Mouse (Mus musculus): ENCODE results near the gene Kdr. TPM values are rescaled to one million over a fixed set of nuclear protein-coding genes. Genes with fewer than 3 reads are reported as not detected.

Gene Kdr
- 22.0 and 39.9 TPM in 2 replicates for polyA plus RNA-seq (2012; ENCODE audit: insufficient read depth, insufficient read length, missing spikeins)

DNA sequence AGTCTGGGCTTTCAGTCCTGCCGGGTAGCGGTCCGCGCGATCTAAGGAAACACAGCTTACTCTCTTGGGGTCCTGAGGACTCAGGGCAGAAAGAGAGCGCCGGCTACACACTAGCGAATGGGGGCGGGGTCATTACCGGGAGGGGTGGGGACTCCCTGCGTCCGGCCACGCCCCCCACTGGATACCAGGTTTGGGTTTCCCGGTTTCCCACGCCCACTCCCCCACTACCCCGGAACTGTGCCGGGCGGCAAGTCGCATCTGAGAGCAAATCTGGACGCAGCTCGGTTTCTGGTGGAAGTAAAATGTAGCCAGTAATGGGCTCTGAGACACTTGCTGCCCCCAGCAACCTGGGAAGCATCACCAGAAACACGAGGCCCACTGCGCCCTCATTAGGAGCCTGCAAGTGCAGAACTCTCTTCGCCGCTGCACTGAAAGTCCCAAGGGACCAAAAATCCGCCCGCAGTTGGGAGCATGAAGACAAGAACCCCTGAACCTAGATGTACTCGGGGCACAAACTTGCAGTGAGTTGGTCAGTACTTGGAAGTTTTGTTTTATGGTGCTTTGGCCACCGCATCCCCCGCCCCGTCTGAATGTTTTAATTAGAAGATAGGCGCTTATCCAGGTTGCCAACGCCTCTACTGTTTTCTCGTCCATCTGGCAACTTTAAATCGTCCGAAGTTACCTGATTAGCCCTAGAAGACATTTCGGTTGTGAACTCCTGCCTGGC, at the start of gene Kdr:
TSS of gene Kdr (minus strand) at position 85 of the 727 bp plus-strand sequence.
- Histone ChIP-seq H3K4me3 (ENCODE audit: insufficient read depth, low read depth, low read length) (peak within 1 kb of the TSS; percentile 91), H3K4me1 (ENCODE audit: control insufficient read depth, insufficient read depth, insufficient read length, low read length) (peaks cover 3% of the 10 kb centered on the region; the same call in 1 of the 2 replicates), H3K27ac (replicated peaks; ENCODE audit: low read depth, low read length) (peak within 1 kb of the TSS; percentile 92)

- Histone ChIP-seq H3K4me1 (ENCODE audit: control insufficient read depth, insufficient read depth, insufficient read length, low read length) (peaks cover 35% of the 10 kb centered on the region), H3K4me3 (ENCODE audit: insufficient read depth, low read depth, low read length) (no peak overlapping the region), H3K27ac (replicated peaks; ENCODE audit: low read depth, low read length) (peak overlapping the region; percentile 68)
Observed at GRCm38 (mm10) chr5:76026805-76027204, 48.5 kb upstream of the Kdr start.

DNA sequence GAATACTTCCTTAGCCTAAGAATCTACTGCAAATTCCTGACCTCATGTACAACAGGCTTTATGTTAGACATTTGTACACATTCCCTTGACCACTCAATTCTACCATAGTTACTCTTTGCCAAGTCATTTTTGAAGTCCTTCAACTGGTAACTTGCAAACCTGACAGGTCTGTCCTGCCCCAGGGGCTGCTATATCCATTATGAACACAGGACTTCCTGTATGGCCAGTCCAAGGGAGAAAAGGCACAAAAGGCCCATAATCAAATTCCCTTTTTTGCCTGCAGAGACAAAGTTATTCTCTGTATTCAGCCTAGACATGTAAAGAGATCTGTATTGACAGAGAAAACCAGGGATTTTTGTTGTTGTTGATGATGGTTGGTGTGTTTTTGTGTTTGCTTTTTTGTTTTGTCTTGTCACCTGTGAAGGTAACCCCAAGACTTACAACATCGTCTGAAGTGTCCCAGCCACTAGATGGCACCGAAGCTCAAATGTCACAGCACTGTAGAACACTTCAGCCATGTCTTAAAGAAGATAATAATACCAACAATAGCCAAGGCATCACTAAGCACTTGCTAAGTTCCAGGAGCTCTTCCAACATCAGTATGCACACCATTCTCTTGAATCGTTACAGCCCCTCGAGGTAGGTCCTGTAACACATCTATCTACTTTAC, 47.9 kb upstream of the Kdr start:
- Histone ChIP-seq H3K4me3 (ENCODE audit: insufficient read depth, low read depth, low read length) (no peak overlapping the region), H3K27ac (replicated peaks; ENCODE audit: low read depth, low read length) (peak overlapping the region; percentile 68), H3K4me1 (ENCODE audit: control insufficient read depth, insufficient read depth, insufficient read length, low read length) (peaks cover 35% of the 10 kb centered on the region)

DNA sequence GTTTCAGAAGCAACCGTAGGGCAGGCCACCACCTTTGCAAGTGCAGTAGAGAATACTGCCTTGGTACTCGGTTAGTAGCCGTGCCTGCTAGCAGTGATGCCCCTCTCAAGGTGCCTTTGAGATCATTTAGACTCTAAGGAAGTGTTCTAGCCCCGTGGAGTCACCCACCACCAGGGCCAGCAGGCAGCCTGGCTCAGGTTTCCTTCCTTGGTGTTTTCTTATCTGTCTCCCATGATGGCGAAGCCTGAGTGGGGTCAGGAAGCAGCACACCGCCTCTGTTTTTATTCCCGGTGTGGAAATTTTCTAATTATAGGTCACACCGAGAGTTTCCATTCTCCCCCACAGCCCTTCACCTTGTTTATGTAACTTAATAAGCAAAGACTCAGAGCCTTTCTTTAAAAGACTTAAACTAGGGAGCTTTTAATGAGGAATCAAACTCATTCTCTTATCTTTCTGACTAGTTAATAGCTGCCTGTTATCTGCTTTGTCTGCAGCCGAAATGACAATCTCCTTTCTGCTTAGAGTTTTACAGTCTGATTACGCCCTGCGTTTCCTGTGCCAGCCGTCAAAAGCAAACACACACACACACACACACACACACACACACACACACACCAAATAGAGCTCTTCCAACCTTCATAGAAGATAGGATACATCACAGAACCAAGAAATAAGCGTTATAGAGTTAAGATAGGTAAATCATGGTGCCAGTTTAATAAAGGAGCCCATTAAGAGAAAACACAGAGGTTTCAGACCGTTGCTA, 44.9 kb upstream of the Kdr start:
- Histone ChIP-seq H3K4me1 (ENCODE audit: control insufficient read depth, insufficient read depth, insufficient read length, low read length) (peaks cover 32% of the 10 kb centered on the region), H3K4me3 (ENCODE audit: insufficient read depth, low read depth, low read length) (no peak overlapping the region), H3K27ac (replicated peaks; ENCODE audit: low read depth, low read length) (peak overlapping the region; percentile 65)

DNA sequence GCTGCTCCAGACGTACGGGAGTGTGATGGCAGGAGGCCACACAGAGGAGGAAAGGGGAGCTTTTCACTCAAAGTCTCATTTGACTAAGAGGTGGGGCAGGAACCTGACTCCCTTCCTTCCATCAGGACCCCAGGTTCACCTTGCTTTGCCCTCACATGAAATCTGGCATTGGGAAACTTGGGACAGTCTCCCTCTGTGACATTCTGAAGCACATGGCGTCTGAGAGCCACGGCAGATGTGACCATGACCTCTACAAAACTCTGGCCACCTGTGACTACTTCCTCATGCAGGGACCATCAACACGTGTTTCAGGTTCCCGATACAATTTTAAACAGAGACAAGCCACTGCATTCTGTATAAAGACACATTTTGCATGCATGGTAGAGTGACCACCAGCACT, 44.2 kb upstream of the Kdr start:
- Histone ChIP-seq H3K4me3 (ENCODE audit: insufficient read depth, low read depth, low read length) (no peak overlapping the region), H3K27ac (replicated peaks; ENCODE audit: low read depth, low read length) (peak overlapping the region; percentile 61; the same call in 1 of the 2 replicates), H3K4me1 (ENCODE audit: control insufficient read depth, insufficient read depth, insufficient read length, low read length) (peaks cover 31% of the 10 kb centered on the region)

DNA sequence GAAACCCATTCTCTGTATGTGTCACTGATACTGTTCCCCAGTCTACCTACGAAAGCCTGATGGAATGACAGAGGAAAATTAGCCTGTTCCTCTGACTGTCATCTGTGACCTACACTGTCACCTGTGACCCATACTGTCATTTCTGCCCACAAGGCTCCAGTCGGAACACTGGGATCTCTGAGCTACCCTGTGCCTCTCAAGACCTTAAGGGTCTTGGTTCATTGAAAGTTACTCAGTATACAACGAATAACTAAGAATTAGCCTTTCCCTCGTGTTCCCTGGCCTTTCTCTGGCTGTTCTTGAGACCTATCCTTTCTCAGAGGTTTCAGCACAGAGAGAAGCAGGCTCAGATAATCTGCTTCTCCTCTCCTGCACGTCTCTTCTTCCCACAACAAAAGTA, 40.1 kb upstream of the Kdr start:
- Histone ChIP-seq H3K4me1 (ENCODE audit: control insufficient read depth, insufficient read depth, insufficient read length, low read length) (peaks cover 32% of the 10 kb centered on the region), H3K4me3 (ENCODE audit: insufficient read depth, low read depth, low read length) (no peak overlapping the region), H3K27ac (replicated peaks; ENCODE audit: low read depth, low read length) (peak overlapping the region; percentile 26; the same call in 1 of the 2 replicates)

DNA sequence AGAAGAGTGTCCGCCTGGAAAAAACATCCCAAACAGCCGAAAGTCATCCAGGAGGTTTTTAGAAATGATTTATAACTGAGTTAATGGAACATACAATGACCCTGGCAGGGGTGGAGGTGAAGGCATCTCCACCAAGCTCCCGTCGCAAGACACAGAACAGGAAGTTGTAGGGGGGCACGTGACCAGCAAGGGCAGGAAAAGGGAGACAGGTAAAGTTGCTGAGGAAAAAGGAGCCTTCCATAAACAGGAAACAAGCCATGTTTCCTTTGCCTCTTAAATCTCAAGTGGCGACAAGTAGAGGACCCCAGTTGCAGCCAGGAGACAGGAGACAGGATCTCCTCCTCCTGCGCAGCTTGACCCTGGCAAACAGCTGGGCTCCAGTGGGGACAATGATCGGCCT, 37.8 kb upstream of the Kdr start:
- peak overlapping the region; percentile 86 for H3K27ac ChIP-seq (replicated peaks; ENCODE audit: low read depth, low read length)
- peaks cover 24% of the 10 kb centered on the region for H3K4me1 ChIP-seq (ENCODE audit: control insufficient read depth, insufficient read depth, insufficient read length, low read length)
- H3K4me3 ChIP-seq (ENCODE audit: insufficient read depth, low read depth, low read length): peak overlapping the region; percentile 25; the same call in 1 of the 2 replicates

DNA sequence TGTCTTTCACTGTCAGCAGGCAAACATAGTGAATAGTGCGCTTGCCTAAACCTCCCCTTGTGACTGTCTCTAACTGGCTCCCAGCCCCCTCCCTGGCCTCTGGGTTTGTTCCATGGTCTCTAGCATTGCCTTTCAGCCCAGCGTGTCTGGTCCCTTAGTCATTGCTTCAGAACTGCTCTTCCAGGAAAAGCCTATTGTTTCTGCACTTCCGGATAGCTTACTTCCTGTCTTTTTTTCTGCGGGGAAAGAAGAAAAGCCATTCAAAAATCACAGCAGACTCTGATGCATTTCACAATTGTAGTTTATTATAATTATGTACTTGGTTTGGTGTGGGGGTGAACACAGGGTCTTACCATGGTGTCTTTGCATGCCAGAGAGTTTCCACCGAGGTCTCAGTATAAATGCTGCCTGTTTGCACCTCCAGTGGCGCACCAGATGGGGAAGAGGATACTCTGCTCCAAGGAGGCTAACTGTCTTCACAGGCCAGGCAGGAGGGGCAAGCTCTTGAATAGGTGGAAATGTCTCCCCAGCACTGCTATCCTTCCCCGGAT, 35.7 kb upstream of the Kdr start:
- Histone ChIP-seq H3K4me1 (ENCODE audit: control insufficient read depth, insufficient read depth, insufficient read length, low read length) (peaks cover 22% of the 10 kb centered on the region), H3K27ac (replicated peaks; ENCODE audit: low read depth, low read length) (peak overlapping the region; percentile 95), H3K4me3 (ENCODE audit: insufficient read depth, low read depth, low read length) (peak overlapping the region; percentile 11; the same call in 1 of the 2 replicates)

DNA sequence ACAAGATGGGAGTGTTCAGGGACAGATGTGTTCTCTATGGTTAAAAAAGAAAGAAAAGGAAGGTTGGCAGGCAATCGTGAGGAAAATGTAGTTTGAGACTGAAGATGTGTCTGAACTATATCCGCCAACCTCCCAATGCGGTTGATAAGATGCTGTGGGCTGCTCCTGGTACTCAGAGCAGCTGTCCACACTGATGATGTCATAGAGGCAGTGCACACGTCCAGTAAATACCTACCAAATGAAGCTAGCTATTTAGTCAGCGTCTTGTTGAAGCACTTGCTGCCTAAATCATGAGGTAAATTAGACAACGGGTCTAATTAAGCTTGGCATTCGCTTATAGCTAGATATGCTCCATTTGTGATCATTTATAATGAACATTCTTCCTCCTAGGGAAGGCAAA, 28.1 kb upstream of the Kdr start:
- H3K27ac ChIP-seq (replicated peaks; ENCODE audit: low read depth, low read length): no peak overlapping the region
- no peak overlapping the region for H3K4me3 ChIP-seq (ENCODE audit: insufficient read depth, low read depth, low read length)
- no peaks in the 10 kb centered on the region; the same call in 1 of the 2 replicates for H3K4me1 ChIP-seq (ENCODE audit: control insufficient read depth, insufficient read depth, insufficient read length, low read length)

DNA sequence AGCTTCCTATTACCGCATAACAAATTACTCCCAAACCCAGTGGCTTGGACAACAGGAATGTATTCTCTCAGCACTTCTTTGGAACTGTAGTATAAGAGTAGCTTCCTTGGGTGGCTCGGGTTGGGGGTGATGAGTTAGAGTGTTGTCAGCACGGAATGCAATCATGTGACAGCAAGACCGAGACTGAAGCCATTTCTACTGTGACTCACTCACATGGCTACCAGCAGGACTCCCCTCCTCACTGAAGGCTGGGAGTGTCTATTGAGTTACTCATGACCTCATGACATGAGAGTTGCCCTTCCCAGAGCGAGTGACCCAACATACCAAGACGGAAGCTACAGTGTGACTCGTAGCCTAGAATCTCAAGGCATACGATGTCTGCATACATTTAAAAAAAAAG, 12.0 kb upstream of the Kdr start:
- Histone ChIP-seq H3K4me3 (ENCODE audit: insufficient read depth, low read depth, low read length) (no peak overlapping the region), H3K27ac (replicated peaks; ENCODE audit: low read depth, low read length) (no peak overlapping the region), H3K4me1 (ENCODE audit: control insufficient read depth, insufficient read depth, insufficient read length, low read length) (no peaks in the 10 kb centered on the region; the same call in 1 of the 2 replicates)

- H3K4me1 ChIP-seq (ENCODE audit: control insufficient read depth, insufficient read depth, insufficient read length, low read length): no peaks in the 10 kb centered on the region; the same call in 1 of the 2 replicates
- no peak overlapping the region for H3K27ac ChIP-seq (replicated peaks; ENCODE audit: low read depth, low read length)
- no peak overlapping the region for H3K4me3 ChIP-seq (ENCODE audit: insufficient read depth, low read depth, low read length)
Observed at GRCm38 (mm10) chr5:75987530-75987929, 9.3 kb upstream of the Kdr start.

DNA sequence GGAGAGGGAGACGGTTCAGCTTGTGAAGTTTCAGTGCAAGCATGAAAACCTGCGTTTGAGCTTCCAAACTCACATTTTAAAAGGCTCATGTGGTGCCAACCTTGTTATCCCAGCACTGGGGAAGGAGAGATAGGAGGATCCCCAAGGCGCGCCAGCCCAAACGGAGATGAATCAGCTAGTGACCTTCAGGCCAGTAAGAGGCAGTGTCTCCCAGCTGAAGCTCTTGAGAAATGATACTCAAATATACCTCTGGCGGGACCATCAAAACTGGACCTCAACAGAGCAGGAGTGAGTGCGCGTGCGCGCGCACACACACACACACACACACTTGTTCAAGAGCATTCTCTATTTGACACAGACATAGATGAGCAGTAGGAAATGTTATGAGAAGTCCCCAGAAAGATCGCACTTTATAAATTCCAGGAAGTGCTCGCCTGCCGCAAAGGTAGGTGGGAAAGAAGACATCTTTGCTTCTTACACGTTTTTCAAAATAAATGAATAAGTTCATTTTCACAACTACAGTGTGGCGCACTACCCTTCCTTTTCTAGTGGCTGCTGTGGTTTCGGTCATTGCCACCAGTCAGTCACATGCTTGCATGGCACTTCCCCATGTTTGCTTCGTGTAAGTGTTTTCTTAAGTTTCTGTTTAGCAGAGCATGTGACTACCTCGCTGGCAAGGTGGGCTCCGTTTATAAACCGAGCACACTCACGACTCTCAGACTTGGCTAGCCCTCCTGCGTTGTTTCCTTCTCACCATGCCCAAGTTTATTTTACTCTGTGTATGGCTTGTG, 2.5 kb upstream of the Kdr start:
- Histone ChIP-seq H3K4me1 (ENCODE audit: control insufficient read depth, insufficient read depth, insufficient read length, low read length) (peaks cover 3% of the 10 kb centered on the region; the same call in 1 of the 2 replicates), H3K27ac (replicated peaks; ENCODE audit: low read depth, low read length) (no peak overlapping the region), H3K4me3 (ENCODE audit: insufficient read depth, low read depth, low read length) (no peak overlapping the region)

DNA sequence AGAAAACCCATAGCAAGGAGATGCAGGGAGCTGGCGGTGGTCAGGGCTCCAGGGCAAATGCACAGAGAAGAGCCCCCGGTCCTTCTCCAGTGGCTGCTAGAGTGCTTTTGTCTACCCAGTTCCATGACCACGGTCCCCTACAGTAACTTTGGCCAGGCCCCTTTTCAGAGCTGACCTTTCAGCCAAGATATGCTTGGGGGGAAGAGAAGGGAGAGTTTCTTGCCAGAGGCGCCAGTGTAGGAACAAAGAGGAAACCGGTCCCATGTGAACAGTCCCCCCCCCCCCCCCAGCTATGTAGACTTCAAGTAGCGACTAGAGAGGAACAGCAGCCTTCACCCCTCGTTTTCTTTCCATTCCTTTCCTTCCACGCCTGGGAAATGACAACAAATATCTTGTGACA, 850 bp upstream of the Kdr start:
- peak overlapping the region; percentile 83 for H3K27ac ChIP-seq (replicated peaks; ENCODE audit: low read depth, low read length)
- H3K4me1 ChIP-seq (ENCODE audit: control insufficient read depth, insufficient read depth, insufficient read length, low read length): peaks cover 3% of the 10 kb centered on the region; the same call in 1 of the 2 replicates
- H3K4me3 ChIP-seq (ENCODE audit: insufficient read depth, low read depth, low read length): peak overlapping the region; percentile 91
